Mouse (Mus musculus) intestine, postnatal 0 days (tissue): Measurements from ENCODE around the gene Tbxas1. TPM values are rescaled to one million over a fixed set of nuclear protein-coding genes. Genes with fewer than 3 reads are reported as not detected.
A peak's percentile ranks its signal among the peaks of the same experiment; 100 is the strongest.

Experiments
- ATAC-seq: fragments of 200-750 bp; cut with Nextera tagmentation; 2 replicates; pipeline ENCODE4 v1.8.0; 2017; ENCODE audit warnings: mild to moderate bottlenecking, moderate TSS enrichment, moderate library complexity
- H3K27ac ChIP-seq: fragments of 300-500 bp; sonication (generic); 2 replicates; pipeline ENCODE4 v1.5.1; 2014; ENCODE audit warnings: mild to moderate bottlenecking, low read depth, low read length, moderate library complexity
- H3K27me3 ChIP-seq: fragments of 300-500 bp; sonication (generic); replicated peaks from 2 replicates; pipeline ENCODE4 v1.6.1; 2014; ENCODE audit warnings: low read length, mixed read lengths; ENCODE audit not compliant: control insufficient read depth, insufficient read depth
- H3K36me3 ChIP-seq: fragments of 300-500 bp; sonication (generic); 2 replicates; pipeline ENCODE4 v1.6.1; 2014; ENCODE audit warnings: mild to moderate bottlenecking, moderate library complexity; ENCODE audit not compliant: control insufficient read depth, insufficient read depth
- H3K4me1 ChIP-seq: fragments of 300-500 bp; sonication (generic); replicated peaks from 2 replicates; pipeline ENCODE4 v1.6.1; 2014; ENCODE audit warnings: antibody characterized with exemption, low read length, mixed read lengths; ENCODE audit not compliant: control insufficient read depth, insufficient read depth
- H3K4me2 ChIP-seq: fragments of 300-500 bp; sonication (generic); replicated peaks from 2 replicates; pipeline ENCODE4 v1.6.1; 2014; ENCODE audit warnings: low read depth, mild to moderate bottlenecking, moderate library complexity
- H3K4me3 ChIP-seq: fragments of 300-500 bp; sonication (generic); 2 replicates; pipeline ENCODE4 v1.5.1; 2014; ENCODE audit warnings: low read depth, low read length
- H3K9ac ChIP-seq: fragments of 300-500 bp; sonication (generic); 2 replicates; pipeline ENCODE4 v1.6.1; 2014; ENCODE audit warnings: mild to moderate bottlenecking, low read depth, low read length
- H3K9me3 ChIP-seq: fragments of 300-500 bp; sonication (generic); 2 replicates; pipeline ENCODE4 v1.6.1; 2016; ENCODE audit warnings: mixed run types; ENCODE audit not compliant: control insufficient read depth
- CTCF ChIP-seq: sonication (generic); IDR thresholded peaks from 2 replicates; pipeline ENCODE4 v1.5.1; 2016; ENCODE audit warnings: low read depth, mild to moderate bottlenecking, control low read depth, antibody characterized with exemption, moderate library complexity
- whole genome bisulfite sequencing: fragments of 180-500 bp; shearing (Covaris S2); extraction: QIAGEN DNeasy Blood & Tissue Kit; methylation state at CpG from one replicate; pipeline ENCODE4 v1.1.7; 2014; 5-methylcytosine and 5-hydroxymethylcytosine counted together
- polyA plus RNA-seq: library from polyadenylated mRNA; unstranded; fragments of >200 nt; fragmentation: Nextera tagmentation; extraction: Ambion mirVana; gene quantifications from 2 replicates; pipeline ENCODE4 v1.2.1, GENCODE M21; 2015

The Tbxas1 gene
- polyA plus RNA-seq, 1 experiment from 2014 or later: 2.1 TPM

- no peaks in the 10 kb centered on the region for H3K36me3 ChIP-seq
- peak overlapping the region; percentile 31; the same call in 1 of the 2 replicates for H3K4me2 ChIP-seq
- TF ChIP-seq CTCF: no peak
- WGBS: 52% methylated on average over 4 of the region's 4 CpGs
- no peaks in the 10 kb centered on the region for H3K9me3 ChIP-seq
- H3K4me1 ChIP-seq: peaks cover 7% of the 10 kb centered on the region; the same call in 1 of the 2 replicates
- H3K27me3 ChIP-seq: no peaks in the 10 kb centered on the region
- no peak overlapping the region for H3K9ac ChIP-seq
- ATAC-seq: peak; percentile 56
- no peak overlapping the region for H3K4me3 ChIP-seq
- peak overlapping the region; percentile 65; the same call in 1 of the 2 replicates for H3K27ac ChIP-seq
These were observed 24.9 kb downstream of the Tbxas1 start for GRCm38 (mm10) chr6:38900073-38900472.

GRCm38 (mm10) chr6:38900479-38901126 is 25.4 kb downstream of the Tbxas1 start:
- ATAC-seq: peak; percentile 76
- no peak for TF ChIP-seq CTCF
- no peak overlapping the region for H3K4me3 ChIP-seq
- WGBS: 65% methylated on average over 4 of the region's 4 CpGs
- no peak overlapping the region for H3K9ac ChIP-seq
- no peaks in the 10 kb centered on the region for H3K9me3 ChIP-seq
- peak overlapping the region; percentile 31 for H3K4me2 ChIP-seq
- H3K27me3 ChIP-seq: no peaks in the 10 kb centered on the region
- peak overlapping the region; percentile 65 for H3K27ac ChIP-seq
- H3K4me1 ChIP-seq: peaks cover 7% of the 10 kb centered on the region; the same call in 1 of the 2 replicates
- no peaks in the 10 kb centered on the region for H3K36me3 ChIP-seq

- Histone ChIP-seq H3K36me3 (no peaks in the 10 kb centered on the region), H3K9ac (no peak overlapping the region), H3K4me3 (no peak overlapping the region), H3K27ac (peak overlapping the region; percentile 65), H3K4me1 (peaks cover 7% of the 10 kb centered on the region; the same call in 1 of the 2 replicates), H3K4me2 (peak overlapping the region; percentile 31; the same call in 1 of the 2 replicates), H3K27me3 (no peaks in the 10 kb centered on the region), H3K9me3 (no peaks in the 10 kb centered on the region)
- no peak for TF ChIP-seq CTCF
- ATAC-seq: no peak
- WGBS: 82% methylated on average over 4 of the region's 4 CpGs
These were observed 25.9 kb downstream of the Tbxas1 start for GRCm38 (mm10) chr6:38901152-38901551.

- WGBS: 34% methylated on average over 3 of the region's 3 CpGs
These were observed 26.4 kb downstream of the Tbxas1 start for GRCm38 (mm10) chr6:38901636-38902035.

GRCm38 (mm10) chr6:38902820-38903439 is 27.7 kb downstream of the Tbxas1 start:
- WGBS: 56% methylated on average over 10 of the region's 10 CpGs
- Histone ChIP-seq H3K36me3 (no peaks in the 10 kb centered on the region), H3K9ac (no peak overlapping the region), H3K9me3 (no peaks in the 10 kb centered on the region), H3K4me1 (peaks cover 7% of the 10 kb centered on the region; the same call in 1 of the 2 replicates), H3K4me2 (no peak overlapping the region), H3K27me3 (no peaks in the 10 kb centered on the region), H3K27ac (peak overlapping the region; percentile 21; the same call in 1 of the 2 replicates), H3K4me3 (no peak overlapping the region)
- TF ChIP-seq CTCF: no peak
- ATAC-seq: peak; percentile 52

More at GRCm38 (mm10) chr6:38901636-38902035, 26.4 kb downstream of the Tbxas1 start:
- no peak for TF ChIP-seq CTCF
- H3K4me2 ChIP-seq: no peak overlapping the region
- no peaks in the 10 kb centered on the region for H3K9me3 ChIP-seq
- ATAC-seq: no peak
- peaks cover 7% of the 10 kb centered on the region; the same call in 1 of the 2 replicates for H3K4me1 ChIP-seq
- peak overlapping the region; percentile 65; the same call in 1 of the 2 replicates for H3K27ac ChIP-seq
- H3K9ac ChIP-seq: no peak overlapping the region
- H3K4me3 ChIP-seq: no peak overlapping the region
- H3K36me3 ChIP-seq: no peaks in the 10 kb centered on the region
- H3K27me3 ChIP-seq: no peaks in the 10 kb centered on the region

- no peak for ATAC-seq
- Histone ChIP-seq H3K27ac (no peak overlapping the region), H3K4me1 (peaks cover 14% of the 10 kb centered on the region), H3K4me3 (no peak overlapping the region), H3K27me3 (no peaks in the 10 kb centered on the region), H3K36me3 (no peaks in the 10 kb centered on the region), H3K9me3 (no peaks in the 10 kb centered on the region), H3K9ac (no peak overlapping the region), H3K4me2 (no peak overlapping the region)
- 87% methylated on average over 6 of the region's 6 CpGs for WGBS
- no peak for TF ChIP-seq CTCF
These were observed 30.8 kb downstream of the Tbxas1 start for GRCm38 (mm10) chr6:38906005-38906404.
